Mouse (Mus musculus) urinary bladder, adult 18-20 months (tissue): ENCODE measurements around the gene Tulp3.
"Not testable (repeated sequence)": the region's sequence is repeated elsewhere in the genome, so short reads cannot be mapped to it uniquely, and the experiment has no call there.

Experiments used
- DNase-seq, 2 experiments: peaks; one replicate each; pipeline ENCODE4 v3.0.0; 2022; ENCODE audit warnings: low spot score in 2 of 2, mixed read lengths in 2 of 2

The Tulp3 gene

DNA sequence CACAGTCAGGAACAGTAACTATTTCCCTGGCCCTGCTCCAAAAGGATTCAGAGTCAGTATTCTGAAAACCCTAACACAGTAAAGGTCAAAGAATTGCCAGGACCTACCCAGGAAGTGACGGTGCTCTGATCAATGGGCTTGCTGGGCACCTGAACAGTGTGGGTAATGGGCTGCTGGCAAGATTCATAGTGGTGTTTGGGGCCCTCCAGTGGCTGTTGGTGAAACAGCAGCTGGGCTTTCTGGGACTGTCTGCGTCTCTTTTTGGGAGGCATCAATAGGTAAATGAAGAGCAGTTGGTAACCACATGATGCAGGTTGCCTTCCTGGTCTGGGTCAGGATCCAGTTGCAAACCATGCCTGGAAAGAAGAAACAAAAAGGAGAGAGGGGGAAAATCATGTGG is 3.3 kb upstream of the Tulp3 start:
- peak in 1 of 2 experiments; percentile 55 for DNase-seq

GRCm38 (mm10) chr6:128355201-128355681 is 410 bp downstream of the Tulp3 start:
- peak in 1 of 2 experiments; percentile 37 for DNase-seq

GRCm38 (mm10) chr6:128354140-128354539 is 1.5 kb downstream of the Tulp3 start:
- DNase-seq = no peak

- DNase-seq = no peak
These were observed 5.9 kb downstream of the Tulp3 start for GRCm38 (mm10) chr6:128349711-128350110.

- no peak for DNase-seq
These were observed 8.9 kb downstream of the Tulp3 start for GRCm38 (mm10) chr6:128346782-128347181.

DNA sequence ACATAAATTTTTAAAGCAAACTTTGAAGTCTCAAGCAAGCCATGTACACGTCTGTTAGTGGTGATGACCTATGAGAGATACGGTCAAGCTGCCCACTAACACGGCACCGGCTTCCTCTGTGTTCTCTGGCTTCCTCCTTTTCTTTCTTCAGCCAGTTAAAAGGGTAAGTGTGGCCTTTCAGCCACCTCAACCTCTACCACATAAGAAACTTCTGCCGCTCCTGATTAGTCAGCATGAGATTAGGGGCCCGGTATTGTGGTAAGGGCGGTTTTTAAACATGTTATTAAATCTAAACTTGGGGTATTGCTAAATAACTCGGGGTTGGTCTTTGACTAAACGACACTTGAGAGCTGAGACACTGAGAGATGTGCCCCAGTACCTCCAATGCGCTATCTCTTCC is 10.0 kb downstream of the Tulp3 start:
- no peak for DNase-seq

- no peak for DNase-seq
These were observed 13.5 kb downstream of the Tulp3 start for GRCm38 (mm10) chr6:128341956-128342723.

GRCm38 (mm10) chr6:128338876-128339275 is 16.8 kb downstream of the Tulp3 start:
- no peak for DNase-seq

DNA sequence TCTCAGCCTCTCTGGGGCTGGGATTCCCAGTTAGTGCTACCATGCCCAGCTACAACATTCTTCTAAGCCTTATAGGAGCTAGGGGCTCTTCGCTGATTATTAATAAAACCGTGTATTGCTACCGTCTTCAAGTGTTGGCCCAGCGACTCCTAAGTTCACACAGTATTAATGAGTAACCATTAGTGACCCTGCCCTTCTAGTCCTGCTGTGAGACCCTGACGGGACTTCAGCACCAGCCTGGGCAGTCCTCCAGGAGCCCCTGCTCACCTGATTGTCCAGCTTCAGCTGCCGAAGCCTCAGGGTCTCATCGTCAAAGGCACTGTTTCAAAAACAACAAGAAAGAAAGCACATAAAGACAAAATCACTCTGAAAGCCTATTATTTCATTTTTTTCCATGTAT is 18.2 kb downstream of the Tulp3 start:
- no peak for DNase-seq

DNA sequence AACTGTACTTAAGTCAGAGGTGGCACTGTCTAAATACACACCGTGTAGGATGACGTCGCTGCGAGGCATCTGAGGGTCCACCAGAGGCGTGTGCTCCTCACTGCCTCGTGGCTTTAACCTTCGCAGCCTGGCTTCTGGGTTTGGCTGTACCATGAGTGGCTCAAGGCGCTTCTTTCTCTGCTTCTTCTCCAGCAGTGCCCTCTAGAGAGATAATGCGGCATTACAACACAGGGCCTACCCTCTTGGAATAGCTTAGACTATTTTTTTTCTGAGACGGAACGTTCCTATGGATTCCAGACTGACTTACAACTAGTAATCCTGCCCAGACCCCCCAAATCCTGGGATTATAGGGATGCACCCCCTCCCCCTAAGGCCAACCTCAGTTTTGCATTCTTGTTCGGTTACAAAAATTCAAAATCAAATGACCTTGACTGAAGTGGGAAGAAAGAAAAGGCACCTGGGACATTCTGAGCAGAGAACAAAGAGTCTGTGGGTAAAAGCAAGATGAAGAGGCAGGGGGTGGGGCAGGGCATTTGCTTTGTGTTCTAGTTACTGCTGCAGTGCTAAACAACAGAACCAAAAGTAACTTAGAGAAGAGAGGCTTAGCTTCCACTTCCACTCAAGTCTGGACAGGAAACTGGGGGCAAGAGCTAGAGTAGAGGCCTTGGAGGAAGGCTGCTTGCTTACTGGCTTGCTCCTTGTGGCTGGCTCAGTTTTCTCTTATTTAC is 21.1 kb downstream of the Tulp3 start:
- peak; percentile 48 to 54 for DNase-seq

- DNase-seq = peak in 1 of 2 experiments; percentile 30
These were observed 37.3 kb downstream of the Tulp3 start for GRCm38 (mm10) chr6:128318317-128318716.

DNA sequence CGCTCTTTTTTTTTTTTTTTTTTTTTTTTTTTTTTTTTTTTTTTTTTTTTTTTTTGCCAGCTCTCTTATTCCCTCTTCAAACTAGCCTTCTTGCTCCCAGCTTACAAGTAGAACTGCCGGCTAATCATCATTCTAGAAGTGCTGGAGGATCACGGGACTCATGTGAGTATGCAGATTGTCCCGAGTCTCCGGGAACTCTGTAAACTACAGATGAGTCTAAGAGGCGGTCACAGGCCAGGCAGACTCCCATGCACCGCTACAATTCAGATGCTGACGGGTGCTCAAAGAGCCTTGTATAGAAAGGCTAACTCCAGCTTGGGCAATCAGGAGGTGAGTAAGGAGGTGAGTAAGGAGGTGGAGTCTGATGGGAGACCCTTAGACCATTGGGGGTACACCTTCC is 40.1 kb downstream of the Tulp3 start:
- DNase-seq = no peak

GRCm38 (mm10) chr6:128314796-128315195 is 40.9 kb downstream of the Tulp3 start:
- no peak for DNase-seq

GRCm38 (mm10) chr6:128308311-128308710 is 47.3 kb downstream of the Tulp3 start:
- no peak for DNase-seq

DNA sequence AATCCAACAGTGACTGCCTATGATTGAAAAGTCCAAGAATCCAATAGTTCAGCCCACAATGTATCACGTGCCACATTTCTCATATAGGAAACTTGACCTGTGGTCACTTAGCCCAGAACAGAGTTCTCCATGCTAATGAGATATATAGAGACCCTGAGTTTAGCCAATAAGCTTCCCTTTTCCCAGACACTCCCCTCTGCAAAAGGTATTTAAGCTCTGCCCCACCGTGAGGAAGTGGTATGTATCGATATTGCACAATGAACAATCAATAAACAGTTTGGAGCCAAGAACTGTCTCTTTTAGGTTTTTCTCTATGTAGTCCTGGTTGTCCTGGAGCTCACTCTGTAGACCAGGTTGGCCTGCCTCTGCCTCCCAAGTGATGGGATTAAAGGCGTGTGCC is 50.9 kb downstream of the Tulp3 start:
- no peak for DNase-seq

GRCm38 (mm10) chr6:128302640-128303039 is 53.0 kb downstream of the Tulp3 start:
- not testable (repeated sequence) for DNase-seq

DNA sequence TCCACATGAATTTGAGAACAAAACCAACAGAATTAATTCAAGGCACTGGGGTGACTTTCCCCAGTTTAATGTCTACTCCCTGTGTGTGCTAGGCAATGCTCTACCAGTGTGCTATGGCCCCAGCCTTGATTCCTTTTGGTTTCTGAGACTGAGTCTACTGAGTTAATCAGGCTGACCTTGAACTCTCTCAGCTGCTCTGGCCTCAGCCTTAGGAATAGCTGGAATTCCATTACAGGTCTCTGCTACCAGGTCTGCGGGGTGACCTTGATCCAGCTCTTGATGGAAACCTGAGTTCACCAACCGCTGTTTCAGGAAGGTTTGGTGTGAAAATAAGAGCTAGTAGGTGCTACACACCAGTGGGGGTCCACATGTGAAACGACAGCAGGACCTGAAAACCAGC is 53.8 kb downstream of the Tulp3 start:
- DNase-seq = no peak

DNA sequence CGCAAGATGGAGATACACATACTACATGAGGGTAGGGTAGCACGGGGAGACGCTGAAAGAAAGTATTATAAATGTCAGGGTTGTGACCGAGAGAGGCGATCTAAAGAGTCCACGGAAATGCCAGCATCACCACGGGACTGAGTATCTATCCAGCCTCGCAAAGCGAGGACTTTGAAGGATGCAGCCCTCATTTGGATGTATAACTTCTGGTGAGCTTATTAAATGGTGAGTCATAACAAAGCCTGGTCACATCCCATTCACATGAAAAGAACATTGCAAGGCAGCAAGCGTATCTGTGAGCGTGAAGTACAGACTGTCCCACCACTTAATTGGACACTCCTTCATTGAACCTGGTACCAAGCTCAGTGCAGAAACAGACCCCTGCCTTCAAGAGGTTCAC is 54.2 kb downstream of the Tulp3 start:
- DNase-seq = no peak

GRCm38 (mm10) chr6:128300134-128301001 is 55.3 kb downstream of the Tulp3 start, which contains the start of gene Tead4:
Tead4 (minus strand) TSS chr6:128300823.
- DNase-seq = peak; percentile 59 to 69

GRCm38 (mm10) chr6:128299292-128300133 is 56.1 kb downstream of the Tulp3 start:
- peak in 1 of 2 experiments; percentile 23 for DNase-seq

DNA sequence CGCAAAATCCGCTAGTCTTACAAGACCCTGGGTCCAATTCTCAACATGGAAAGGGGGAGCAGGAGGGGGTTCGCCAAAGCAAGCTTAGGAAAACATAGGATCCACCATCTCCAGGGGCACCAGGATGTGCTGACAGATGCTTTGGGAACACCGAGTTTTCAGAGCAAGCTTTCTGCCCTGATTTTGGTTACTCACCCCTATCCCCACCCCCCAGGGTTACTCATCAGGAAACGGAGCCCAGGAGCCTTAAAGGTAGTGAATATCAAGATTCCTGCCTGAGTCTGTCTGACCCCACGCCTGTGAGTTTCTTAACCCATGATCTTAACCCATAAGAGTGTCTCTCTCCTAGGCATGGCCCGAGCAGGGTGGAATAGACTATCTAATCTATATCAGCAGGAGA is 57.4 kb downstream of the Tulp3 start:
- no peak for DNase-seq
